7 mouse cellular contexts compared by ENCODE assay signal in genomic region chr13:12057357-12057771, GRCm38 (mm10). TPM values are rescaled to one million over a fixed set of nuclear protein-coding genes. Genes with fewer than 3 reads are reported as not detected.
DNase-seq lines count a peak whose midpoint lies in the region.

No protein-coding gene starts in this region.

- DNase-seq in kidney, adult 9 months: peak; percentile 12
- DNase-seq in kidney, adult 8-10 months: no peak
- DNase-seq in WW6 (ENCODE audit: low read depth, low spot score): peak; percentile 13
- DNase-seq in embryo, embryonic 10.5 days (ENCODE audit: low spot score): peak; percentile 25
- DNase-seq in kidney, postnatal 10 days: peak; percentile 14
- no peak for DNase-seq in ovary, adult 18-20 months (ENCODE audit: low spot score)
- no peak for DNase-seq in left cerebral cortex, adult 8-10 months (ENCODE audit: low spot score in 2 of 2)

RNA-seq across cellular contexts. Expression of gene Ryr2, which starts 49.4 kb away (rescaled TPM):
- 100 to 1,000 TPM; 139 to 174 (median 157) TPM for total RNA-seq in left cerebral cortex, adult 8-10 months (2022)

Comparison
In these comparisons a context has a peak if more than half of its experiments do, and no peak if none do; other contexts are left out.
1. DNase-seq: peak in kidney, adult 9 months (single experiment), WW6 (single experiment), embryo, embryonic 10.5 days (single experiment) and kidney, postnatal 10 days (single experiment); none in kidney, adult 8-10 months (0 of 2), ovary, adult 18-20 months (single experiment) and left cerebral cortex, adult 8-10 months (0 of 2).